Mouse (Mus musculus) layer of hippocampus, adult 9-10 months (tissue): ENCODE results near the gene Hes2.

Experiments
- DNase-seq: peaks from one replicate; pipeline ENCODE4 v3.0.0; 2022; ENCODE audit warnings: low spot score

The Hes2 gene

GRCm38 (mm10) chr4:152158585-152159284 is at the start of gene Hes2:
TSS of gene Hes2 (plus strand) at chr4:152158867.
- no peak for DNase-seq

GRCm38 (mm10) chr4:152109509-152109908 is 49.2 kb upstream of the Hes2 start:
- DNase-seq, result no peak

GRCm38 (mm10) chr4:152110689-152111088 is 48.0 kb upstream of the Hes2 start:
- no peak for DNase-seq

GRCm38 (mm10) chr4:152112329-152112728 is 46.3 kb upstream of the Hes2 start:
- no peak for DNase-seq

DNA sequence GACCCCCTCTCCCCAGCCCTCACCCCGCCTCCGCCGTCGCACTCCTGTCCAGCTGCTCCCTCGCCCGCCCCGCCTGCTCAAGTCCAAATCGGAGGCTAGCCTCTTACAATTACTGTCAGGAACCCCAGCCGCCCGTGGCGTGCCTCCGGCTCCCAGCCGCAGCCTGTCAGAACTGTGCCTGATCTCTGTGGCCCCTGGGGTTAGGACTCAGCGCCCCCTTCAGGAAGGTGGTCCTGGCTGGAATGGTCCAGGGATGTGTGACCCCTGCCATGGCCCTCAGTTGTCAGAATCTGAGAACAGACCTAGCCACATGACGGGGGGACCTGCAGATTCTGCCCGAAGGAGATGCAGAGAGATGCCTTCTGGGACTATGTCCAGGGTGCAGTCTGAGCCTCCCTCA is 44.6 kb upstream of the Hes2 start:
- no peak for DNase-seq

- DNase-seq, result no peak
These were observed 42.6 kb upstream of the Hes2 start, which contains the start of gene Tnfrsf25 for GRCm38 (mm10) chr4:152115921-152116612. TSS of gene Tnfrsf25 (plus strand) at chr4:152115934.

- no peak for DNase-seq
These were observed 41.1 kb upstream of the Hes2 start for GRCm38 (mm10) chr4:152117538-152117937.

DNA sequence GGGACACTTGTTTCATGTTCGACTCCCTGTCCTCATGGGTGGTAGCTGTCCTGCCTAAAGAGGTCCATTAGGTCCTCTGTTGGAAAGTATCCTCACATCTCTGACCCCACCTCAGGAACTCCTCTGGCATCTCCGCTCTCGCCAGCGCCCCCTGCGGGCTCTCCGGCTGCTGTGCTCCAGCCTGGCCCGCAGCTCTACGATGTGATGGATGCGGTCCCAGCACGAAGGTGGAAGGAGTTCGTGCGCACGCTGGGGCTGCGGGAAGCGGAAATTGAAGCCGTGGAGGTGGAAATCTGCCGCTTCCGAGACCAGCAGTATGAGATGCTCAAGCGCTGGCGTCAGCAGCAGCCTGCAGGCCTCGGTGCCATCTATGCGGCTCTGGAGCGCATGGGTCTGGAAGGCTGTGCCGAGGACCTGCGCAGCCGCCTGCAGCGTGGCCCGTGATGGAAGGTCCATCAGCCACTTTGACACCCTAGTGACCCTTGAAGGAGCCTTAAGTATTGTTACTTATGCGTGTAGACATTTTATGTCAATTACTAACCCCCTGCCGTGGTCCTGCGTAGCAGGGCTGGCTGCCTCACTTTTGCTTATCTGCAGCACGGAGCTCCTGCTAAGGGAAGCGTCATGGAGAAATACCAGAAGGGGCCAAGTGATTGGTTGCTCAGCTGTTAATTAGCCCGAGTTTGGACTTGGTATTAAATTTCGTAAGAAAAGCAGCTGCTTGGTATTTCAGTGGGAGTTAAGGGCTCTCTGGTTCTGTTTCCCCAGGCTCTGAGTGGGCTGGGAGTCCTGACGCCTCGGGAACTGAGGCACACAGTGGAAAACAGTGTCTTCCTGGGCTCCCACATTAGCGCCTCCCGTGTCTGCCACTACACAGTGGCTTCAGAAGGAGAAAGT is 39.0 kb upstream of the Hes2 start:
- no peak for DNase-seq

DNA sequence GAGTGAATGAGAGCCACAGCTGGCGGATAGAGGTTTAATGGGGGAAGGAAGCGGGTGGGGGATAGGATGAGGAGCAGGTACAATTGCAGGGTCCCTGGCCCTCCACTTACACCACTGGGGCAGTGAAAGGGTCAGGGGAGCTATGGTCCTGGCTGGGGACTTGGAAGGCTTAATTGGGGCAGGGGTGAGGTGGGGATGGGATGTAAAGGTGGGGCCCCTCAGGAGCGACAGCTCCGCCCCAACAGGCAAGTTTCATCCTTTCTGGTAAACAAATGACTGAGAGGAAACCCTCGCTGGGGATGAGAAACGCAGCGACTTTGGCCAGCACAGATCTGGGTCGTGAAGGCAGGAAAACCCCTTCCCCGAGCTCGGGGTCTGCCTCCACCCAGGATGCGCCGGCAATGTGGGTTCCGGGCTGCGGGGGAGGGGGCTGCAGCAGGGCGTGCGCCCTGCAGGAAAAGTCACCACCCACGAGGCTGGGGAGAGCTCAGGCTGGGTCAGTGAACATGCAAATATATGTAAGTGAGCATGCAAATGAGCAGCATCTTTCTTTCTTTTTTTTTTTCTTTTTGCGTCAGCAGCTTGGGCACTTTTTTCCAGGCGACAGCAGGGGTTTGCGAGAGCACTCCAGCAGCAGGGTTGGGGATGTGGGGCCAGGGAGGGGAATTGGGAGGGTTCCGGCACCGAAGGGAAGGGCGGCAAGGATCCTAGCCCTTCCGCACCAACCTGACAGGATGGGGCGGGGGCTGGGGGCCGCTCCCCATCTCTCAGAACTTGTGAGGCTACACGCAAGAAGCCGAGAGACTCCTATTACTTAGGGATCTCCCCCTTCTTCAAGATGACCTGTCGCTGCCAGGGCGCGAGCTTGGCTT is 38.1 kb upstream of the Hes2 start:
- DNase-seq, result no peak

DNA sequence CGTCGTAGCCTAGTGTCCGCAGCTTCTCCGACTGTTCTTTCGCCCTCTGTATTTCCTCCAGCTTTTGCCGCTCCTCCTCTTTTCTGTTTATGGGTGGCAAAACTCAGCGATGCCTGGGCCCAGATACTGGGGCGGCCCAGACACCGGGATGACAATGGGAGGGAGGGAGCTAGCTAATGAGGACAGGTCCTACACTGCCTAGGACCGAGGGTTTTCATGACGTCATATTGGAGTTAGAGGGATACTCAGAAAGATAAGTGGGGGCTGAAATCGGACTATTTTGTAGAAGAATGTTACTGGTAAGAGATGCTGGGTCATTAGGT is 37.5 kb upstream of the Hes2 start:
- DNase-seq, result no peak

DNA sequence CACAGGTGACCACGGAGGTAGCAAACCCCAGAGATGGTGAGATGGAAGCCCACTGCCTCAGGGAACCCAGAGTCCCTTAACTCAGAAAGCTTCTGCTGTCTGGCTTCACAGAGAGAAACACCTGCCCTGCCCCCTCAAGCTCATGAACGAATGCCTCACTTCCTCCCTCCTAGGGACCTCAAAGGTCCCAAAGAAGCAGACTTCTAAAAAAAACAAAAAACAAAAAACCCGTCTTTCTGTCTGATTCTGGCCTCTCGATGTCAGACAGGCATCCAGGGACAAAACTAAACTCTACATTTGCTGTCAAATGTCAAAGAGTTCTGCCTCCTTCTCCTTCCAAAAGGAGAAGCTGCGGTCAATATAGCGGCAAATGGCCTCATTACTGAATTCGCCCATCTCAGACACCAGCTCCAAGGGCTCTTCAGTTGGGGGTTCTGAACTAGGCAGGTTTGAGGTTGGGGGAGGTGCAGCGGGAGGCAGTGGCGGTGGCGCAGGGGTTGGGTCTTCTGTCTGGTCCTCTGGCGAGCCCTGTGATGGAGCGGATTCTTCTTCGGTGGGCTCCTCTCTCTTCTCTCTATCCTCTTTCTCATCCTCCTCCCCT is 34.2 kb upstream of the Hes2 start:
- no peak for DNase-seq

DNA sequence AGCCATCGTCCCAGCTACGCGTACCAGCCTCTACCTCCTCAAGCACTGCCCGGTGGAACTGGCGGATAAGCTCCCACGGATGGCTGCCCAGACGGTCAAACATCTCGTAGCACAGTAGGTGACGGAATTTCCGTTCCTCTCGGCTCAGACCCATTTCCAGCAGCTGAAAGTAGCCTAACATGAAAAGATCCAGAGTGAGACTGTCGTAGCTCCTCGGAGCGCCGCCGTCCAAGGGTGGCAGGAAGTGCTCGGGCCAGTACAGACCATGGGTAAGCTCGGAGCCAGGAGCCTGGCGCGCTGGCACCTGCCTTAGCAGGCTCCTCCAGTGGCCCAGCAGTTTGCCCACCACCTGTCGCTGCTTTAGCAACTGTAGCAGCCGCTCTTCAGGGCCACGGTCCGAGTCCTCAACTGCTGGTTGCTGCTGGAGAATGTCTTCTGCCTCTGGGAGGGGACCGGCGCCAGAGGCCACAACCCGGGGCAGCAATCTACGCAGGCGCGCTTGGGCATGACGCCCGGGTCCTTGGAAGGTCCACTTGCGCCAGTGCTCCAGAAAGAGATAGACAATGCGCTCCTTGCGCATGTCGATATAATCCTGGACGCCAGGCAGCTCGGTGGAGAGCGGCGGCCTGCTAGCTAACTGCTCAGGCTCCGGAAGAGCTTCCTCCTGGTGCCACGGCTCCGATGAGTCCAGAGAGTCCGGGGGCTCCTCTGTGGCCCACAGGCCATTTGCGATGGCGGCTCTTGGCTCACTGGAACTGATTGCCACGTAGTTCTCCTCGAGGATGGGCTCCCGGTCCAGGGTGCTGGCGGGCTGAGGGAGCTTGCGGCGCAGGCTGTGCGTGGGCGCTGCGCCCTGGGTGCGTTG is 33.3 kb upstream of the Hes2 start:
- no peak for DNase-seq

DNA sequence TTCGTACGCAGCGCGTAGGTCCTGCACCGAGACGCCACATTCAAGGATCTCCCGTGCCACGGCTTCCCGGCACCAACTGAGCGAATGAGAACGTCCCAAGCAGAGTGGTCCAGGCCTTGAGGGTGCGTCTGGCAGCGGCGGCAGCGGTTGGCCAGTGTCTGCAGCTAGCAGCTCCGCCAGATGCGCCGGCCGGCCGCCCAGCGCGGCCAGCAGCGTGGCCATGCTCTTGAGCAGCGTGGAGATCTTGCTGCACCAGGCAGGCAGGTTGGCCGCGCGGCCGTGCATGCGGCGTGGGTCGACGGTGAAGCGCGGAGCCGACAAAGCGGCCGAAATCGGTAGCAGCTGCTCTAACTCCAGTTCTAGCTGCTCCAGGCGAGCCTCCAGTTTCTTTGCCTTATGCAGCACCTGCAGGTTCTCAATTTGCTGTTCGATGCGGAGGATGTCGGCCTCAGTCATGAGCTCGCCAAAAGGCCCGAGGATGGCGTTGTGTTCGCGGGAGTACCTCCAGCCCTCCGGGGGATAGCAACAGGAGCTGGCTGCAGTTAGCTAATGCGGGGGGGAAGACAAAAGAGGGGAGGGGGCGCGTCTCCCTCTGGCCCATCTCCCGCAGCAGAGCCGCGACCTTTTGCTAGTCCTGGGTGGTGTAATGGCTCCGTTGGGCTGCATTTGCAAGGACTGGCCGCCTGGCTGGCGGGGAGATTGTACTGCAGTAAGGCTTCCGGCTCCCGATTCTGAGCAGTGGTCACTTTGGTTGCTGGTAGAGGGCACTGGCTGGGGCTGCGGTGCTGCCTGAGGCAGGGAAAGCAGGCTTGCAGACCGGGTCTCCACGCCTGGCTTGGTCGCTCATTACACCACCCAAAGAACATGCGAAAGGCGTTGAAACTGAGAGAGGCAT is 32.4 kb upstream of the Hes2 start:
- DNase-seq, result no peak

DNA sequence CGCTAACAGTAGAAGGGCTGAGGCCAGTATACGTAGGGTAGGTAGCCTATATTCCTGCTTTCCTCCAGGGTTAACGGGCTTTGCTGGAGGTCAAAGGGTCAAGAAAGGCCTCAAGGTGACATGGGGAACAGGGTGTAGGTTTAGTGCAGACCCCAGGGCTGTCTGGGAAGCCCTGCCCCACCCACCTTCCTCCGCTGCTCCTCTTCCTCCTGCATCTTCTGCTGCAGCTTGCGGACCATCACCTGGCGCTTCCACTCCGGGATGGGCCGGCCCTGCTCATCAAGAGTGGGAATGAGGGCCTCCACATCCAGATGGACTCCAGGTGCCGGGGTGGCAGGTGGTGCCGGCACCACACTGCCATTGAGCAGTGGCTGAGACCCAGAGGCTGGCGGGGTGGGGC is 30.8 kb upstream of the Hes2 start:
- no peak for DNase-seq

DNA sequence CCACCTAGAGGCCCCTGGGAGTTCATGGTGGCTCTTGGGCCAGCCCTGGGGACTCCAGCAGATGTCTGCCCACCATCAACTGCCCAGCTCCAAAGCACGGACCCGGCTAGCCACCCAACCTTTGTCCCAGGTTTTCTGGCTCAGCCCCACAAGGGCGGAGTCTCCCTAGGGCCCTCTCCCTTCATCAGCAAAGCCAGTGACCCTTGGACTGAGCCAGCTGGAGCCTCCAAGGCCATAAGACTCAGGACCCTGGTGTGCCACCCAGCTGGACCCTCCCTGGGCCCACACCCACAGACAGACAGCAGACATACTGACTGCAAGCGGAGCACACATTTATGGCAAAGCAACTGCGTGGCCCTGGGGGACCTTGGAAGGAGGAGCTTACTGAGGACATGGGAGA is 29.9 kb upstream of the Hes2 start:
- no peak for DNase-seq

GRCm38 (mm10) chr4:152129395-152129930 is 29.2 kb upstream of the Hes2 start:
- DNase-seq, result no peak

DNA sequence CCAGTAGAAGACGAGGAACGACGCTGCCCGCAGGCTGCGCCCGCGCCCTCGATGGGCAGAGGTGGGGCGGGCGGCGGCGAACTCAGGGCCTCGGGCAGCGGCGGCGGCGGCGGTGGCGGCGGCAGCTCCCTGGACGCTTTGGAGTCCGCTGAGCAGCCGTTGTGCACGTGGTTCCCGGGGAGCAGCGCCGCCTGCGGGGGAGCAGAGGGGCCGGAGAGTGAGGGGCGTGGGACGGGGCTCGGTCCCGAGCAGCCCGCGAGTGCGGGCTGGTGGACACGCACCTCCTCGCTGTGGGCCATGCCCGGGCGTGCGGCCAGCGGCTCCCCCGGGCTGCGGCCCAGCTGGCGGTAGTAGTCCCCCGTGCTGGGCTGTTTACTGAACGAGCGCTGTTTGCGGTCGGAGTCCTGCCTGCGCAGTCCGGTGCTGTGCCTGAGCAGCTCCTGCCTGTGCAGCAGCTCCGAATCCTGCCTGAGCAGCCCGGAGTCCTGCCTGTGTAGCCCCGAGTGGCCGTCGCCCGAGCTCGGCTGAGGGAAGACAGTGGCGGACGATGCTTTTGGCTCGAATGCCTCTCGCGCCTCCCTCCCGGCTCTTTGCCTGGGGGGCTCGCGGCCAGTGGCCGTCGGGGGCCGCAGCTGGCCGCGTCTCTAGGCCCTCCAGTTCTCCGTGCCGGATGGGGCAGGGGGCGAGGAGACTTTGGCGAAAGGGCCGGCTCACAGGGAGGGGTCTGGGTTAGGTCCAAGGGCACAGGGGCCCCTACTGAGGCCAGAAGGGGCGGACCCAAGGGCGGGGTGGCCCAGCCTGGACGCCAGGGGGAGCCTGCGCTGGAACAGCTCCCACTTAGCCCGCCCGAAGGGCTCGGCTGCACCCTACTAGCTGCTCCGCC is 27.7 kb upstream of the Hes2 start:
- DNase-seq, result no peak
